Mouse (Mus musculus) limb, embryonic 14.5 days (tissue): Measurements from ENCODE around the gene Spin1. TPM values are rescaled to one million over a fixed set of nuclear protein-coding genes. Genes with fewer than 3 reads are reported as not detected.

Source experiments
- ATAC-seq: fragments of 200-750 bp; cut with Nextera tagmentation; 2 replicates; pipeline ENCODE4 v1.8.0; 2017; ENCODE audit warnings: low read depth, moderate number of reproducible peaks, moderate TSS enrichment; ENCODE audit not compliant: low FRiP score
- DNase-seq: peaks from one replicate; pipeline ENCODE4 v3.0.0-alpha.2; 2015; ENCODE audit warnings: low spot score
- H3K27ac ChIP-seq: fragments of 300-500 bp; sonication (generic); replicated peaks from 2 replicates; pipeline ENCODE4 v1.5.1; 2014; ENCODE audit warnings: low read depth, mild to moderate bottlenecking, low read length, moderate library complexity, mixed read lengths
- H3K27me3 ChIP-seq: fragments of 300-500 bp; sonication (generic); 2 replicates; pipeline ENCODE4 v1.6.1; 2014; ENCODE audit warnings: low read length, mixed read lengths; ENCODE audit not compliant: control insufficient read depth, insufficient read depth
- H3K36me3 ChIP-seq: fragments of 300-500 bp; sonication (generic); 2 replicates; pipeline ENCODE4 v1.6.1; 2014; ENCODE audit warnings: mild to moderate bottlenecking, low read length, moderate library complexity, mixed read lengths; ENCODE audit not compliant: control insufficient read depth, insufficient read depth
- H3K4me1 ChIP-seq: fragments of 300-500 bp; sonication (generic); 2 replicates; pipeline ENCODE4 v1.6.1; 2014; ENCODE audit warnings: antibody characterized with exemption, low read length, mixed read lengths; ENCODE audit not compliant: control insufficient read depth, insufficient read depth
- H3K4me2 ChIP-seq: fragments of 300-500 bp; sonication (generic); replicated peaks from 2 replicates; pipeline ENCODE4 v1.6.1; 2014; ENCODE audit warnings: low read depth, mild to moderate bottlenecking, low read length, moderate library complexity; ENCODE audit not compliant: severe bottlenecking
- H3K4me3 ChIP-seq: fragments of 300-500 bp; sonication (generic); replicated peaks from 2 replicates; pipeline ENCODE4 v1.5.1; 2014; ENCODE audit warnings: low read length
- H3K9ac ChIP-seq: fragments of 300-500 bp; sonication (generic); 2 replicates; pipeline ENCODE4 v1.6.1; 2014; ENCODE audit warnings: mild to moderate bottlenecking, low read depth, low read length, moderate library complexity; ENCODE audit not compliant: severe bottlenecking
- H3K9me3 ChIP-seq: fragments of 300-500 bp; sonication (generic); 2 replicates; pipeline ENCODE4 v1.6.1; 2016; ENCODE audit warnings: low read length; ENCODE audit not compliant: control insufficient read depth
- POLR2A ChIP-seq: fragments of 200-500 bp; IDR thresholded peaks from 2 replicates; pipeline ENCODE4 v1.8.0; 2012; ENCODE audit warnings: inconsistent platforms, mild to moderate bottlenecking, moderate library complexity, borderline replicate concordance; ENCODE audit not compliant: insufficient read depth, insufficient read length; ENCODE audit errors: extremely low read depth
- WGBS: fragments of 180-500 bp; shearing (Covaris S2); extraction: QIAGEN DNeasy Blood & Tissue Kit; methylation state at CpG from one replicate; pipeline ENCODE4 v1.1.7; 2014; 5-methylcytosine and 5-hydroxymethylcytosine counted together
- polyA plus RNA-seq, 2 experiments: library from polyadenylated mRNA; depleted of rRNA in 1 of 2; stranded (reverse) in 1 of 2; unstranded in 1 of 2; fragments of >200 nt; fragmentation: Nextera tagmentation in 1 of 2; extraction: Ambion mirVana in 1 of 2; gene quantifications; 2 replicates each; pipeline versions ENCODE4 v1.2.1 to v1.2.3; 2012 to 2014

Gene Spin1
- polyA plus RNA-seq, 2 experiments = 70.6 to 115 TPM

GRCm38 (mm10) chr13:51131179-51131578 lies 30.5 kb downstream of the Spin1 start:
- H3K4me1 ChIP-seq = no peaks in the 10 kb centered on the region
- no peaks in the 10 kb centered on the region for H3K9me3 ChIP-seq
- ATAC-seq = no peak
- no peak overlapping the region for H3K9ac ChIP-seq
- WGBS = 87% methylated on average over 10 of the region's 10 CpGs
- peaks cover 59% of the 10 kb centered on the region for H3K36me3 ChIP-seq
- H3K27me3 ChIP-seq = no peaks in the 10 kb centered on the region
- H3K27ac ChIP-seq = no peak overlapping the region
- TF ChIP-seq POLR2A = no peak
- H3K4me3 ChIP-seq = no peak overlapping the region
- H3K4me2 ChIP-seq = no peak overlapping the region
- no peak for DNase-seq

GRCm38 (mm10) chr13:51136315-51136714 lies 35.6 kb downstream of the Spin1 start:
- Histone ChIP-seq H3K4me1 (0 out of 2 replicates have a peak, but pooled peaks cover 7% of the 10 kb centered on the region), H3K9me3 (no peaks in the 10 kb centered on the region), H3K36me3 (peaks cover 47% of the 10 kb centered on the region), H3K4me2 (no peak overlapping the region), H3K4me3 (no peak overlapping the region), H3K9ac (no peak overlapping the region), H3K27me3 (no peaks in the 10 kb centered on the region), H3K27ac (no peak overlapping the region)
- 84% methylated on average over 4 of the region's 4 CpGs for WGBS
- ATAC-seq (no peak), DNase-seq (no peak)
- TF ChIP-seq POLR2A = no peak

- no peak for ATAC-seq
- Histone ChIP-seq H3K27ac (no peak overlapping the region), H3K4me1 (0 out of 2 replicates have a peak, but pooled peaks cover 7% of the 10 kb centered on the region), H3K9ac (no peak overlapping the region), H3K4me3 (no peak overlapping the region), H3K36me3 (peaks cover 47% of the 10 kb centered on the region), H3K4me2 (no peak overlapping the region), H3K27me3 (no peaks in the 10 kb centered on the region), H3K9me3 (no peaks in the 10 kb centered on the region)
- TF ChIP-seq POLR2A = no peak
- no peak for DNase-seq
- WGBS = 46% methylated on average over 2 of the region's 2 CpGs
Observed at GRCm38 (mm10) chr13:51136996-51137701, 36.5 kb downstream of the Spin1 start.

GRCm38 (mm10) chr13:51137702-51138031 lies 37.0 kb downstream of the Spin1 start:
- Histone ChIP-seq H3K9me3 (no peaks in the 10 kb centered on the region), H3K27ac (no peak overlapping the region), H3K4me1 (0 out of 2 replicates have a peak, but pooled peaks cover 7% of the 10 kb centered on the region), H3K9ac (no peak overlapping the region), H3K4me3 (no peak overlapping the region), H3K36me3 (peaks cover 48% of the 10 kb centered on the region), H3K27me3 (no peaks in the 10 kb centered on the region), H3K4me2 (no peak overlapping the region)
- ATAC-seq (no peak), DNase-seq (no peak)
- TF ChIP-seq POLR2A = no peak

- Histone ChIP-seq H3K9ac (no peak overlapping the region), H3K4me1 (no peaks in the 10 kb centered on the region)
- no peak for ATAC-seq
Observed at GRCm38 (mm10) chr13:51147106-51147505, 46.4 kb downstream of the Spin1 start.

More at GRCm38 (mm10) chr13:51147106-51147505, 46.4 kb downstream of the Spin1 start:
- DNase-seq = no peak
- peaks cover 68% of the 10 kb centered on the region for H3K36me3 ChIP-seq
- TF ChIP-seq POLR2A = no peak
- WGBS = 68% methylated on average over 1 of the region's 1 CpGs
- no peak overlapping the region for H3K4me3 ChIP-seq
- H3K27me3 ChIP-seq = no peaks in the 10 kb centered on the region
- no peak overlapping the region for H3K27ac ChIP-seq
- H3K9me3 ChIP-seq = no peaks in the 10 kb centered on the region
- no peak overlapping the region for H3K4me2 ChIP-seq
